Mouse (Mus musculus) fat pad, adult 2 months (tissue): Measurements from ENCODE around the gene Zfp994.
A peak's percentile ranks its signal among the peaks of the same experiment; 100 is the strongest.
"Not testable (repeated sequence)": the region's sequence is repeated elsewhere in the genome, so short reads cannot be mapped to it uniquely, and the experiment has no call there.

Experiments
- DNase-seq: peaks from one replicate; pipeline ENCODE4 v3.0.0-alpha.2; 2011; ENCODE audit warnings: low read depth, low spot score; ENCODE audit errors: extremely low read depth

Zfp994 gene

GRCm38 (mm10) chr17:22225422-22226012, at the start of gene Zfp994:
Gene Zfp994, minus strand, starts transcription at chr17:22225616.
- DNase-seq = peak; percentile 86

DNA sequence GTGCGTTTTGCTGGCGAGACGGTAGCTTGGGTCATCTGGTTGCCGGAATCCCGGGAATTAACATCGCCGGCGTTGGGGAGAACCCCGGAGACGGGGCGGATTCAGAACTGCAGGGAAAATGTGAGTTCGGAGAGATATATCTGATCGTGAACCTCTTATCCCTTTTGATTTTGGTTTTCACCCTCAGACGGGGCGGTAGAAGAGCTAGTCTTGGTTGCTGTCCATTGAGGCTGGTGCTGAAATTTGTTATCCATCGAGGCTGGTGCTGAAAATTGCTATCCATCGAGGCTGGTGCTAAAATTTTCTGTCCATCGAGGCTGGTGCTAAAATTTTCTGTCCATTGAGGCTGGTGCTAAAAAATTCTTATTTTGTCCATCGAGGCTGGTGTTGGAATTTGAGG, 5.3 kb upstream of the Zfp994 start:
- DNase-seq = not testable (repeated sequence)

- not testable (repeated sequence) for DNase-seq
Measured at GRCm38 (mm10) chr17:22225015-22225414, 401 bp downstream of the Zfp994 start.

- not testable (repeated sequence) for DNase-seq
Measured at GRCm38 (mm10) chr17:22165722-22166294, 59.6 kb downstream of the Zfp994 start, which contains the start of gene Zfp947. Gene Zfp947, minus strand, starts transcription at chr17:22166190.

DNA sequence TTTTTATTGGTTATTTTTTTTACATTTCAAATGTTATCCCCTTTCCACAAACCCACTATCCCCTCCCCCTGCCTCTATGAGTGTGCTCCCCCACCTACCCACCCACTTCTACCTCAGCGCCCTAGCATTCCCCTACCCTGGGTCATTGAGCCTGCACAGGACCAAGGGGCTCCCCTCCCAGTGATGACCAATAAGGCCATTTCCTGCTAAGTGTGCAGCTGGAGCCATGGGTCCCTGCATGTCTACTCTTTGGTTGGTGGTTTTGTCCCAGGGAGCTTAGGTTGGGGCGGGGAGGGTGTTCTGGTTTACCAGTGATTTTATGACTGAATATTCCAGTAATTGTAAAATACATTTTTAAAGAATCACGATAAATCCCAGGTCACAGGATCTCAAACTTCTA, 60.1 kb downstream of the Zfp994 start:
- not testable (repeated sequence) for DNase-seq

GRCm38 (mm10) chr17:22153951-22154350, 71.5 kb downstream of the Zfp994 start:
- not testable (repeated sequence) for DNase-seq
